Mouse (Mus musculus): ENCODE data around the gene Sh3bp1. TPM values are rescaled to one million over a fixed set of nuclear protein-coding genes. Genes with fewer than 3 reads are reported as not detected.
A peak's percentile ranks its signal among the peaks of the same experiment; 100 is the strongest.

Sh3bp1 gene
- 10 to 100 TPM; 16.1 to 16.8 TPM for total RNA-seq (2021)
- long read RNA-seq, experiment 1, partial matches to known transcripts = 1 of 7 reads
- long read RNA-seq, experiment 1, other reads (novel, unspliced or antisense) = 2 of 7 reads
- long read RNA-seq, experiment 2, partial matches to known transcripts = 3 of 8 reads
- long read RNA-seq, experiment 2, other reads (novel, unspliced or antisense) = 3 of 8 reads

GRCm38 (mm10) chr15:78899740-78900584 is at the start of gene Sh3bp1:
Gene Sh3bp1, plus strand, starts transcription at chr15:78899768.
- no peak for DNase-seq (ENCODE audit: low spot score in 2 of 2)

- no peak for DNase-seq (ENCODE audit: low spot score in 2 of 2)
Observed at GRCm38 (mm10) chr15:78850059-78850824, 49.3 kb upstream of the Sh3bp1 start.

- no peak for DNase-seq (ENCODE audit: low spot score in 2 of 2)
Observed at GRCm38 (mm10) chr15:78850944-78851343, 48.6 kb upstream of the Sh3bp1 start.

- DNase-seq (ENCODE audit: low spot score in 2 of 2) = peak; percentile 84 to 92
Observed at GRCm38 (mm10) chr15:78851505-78852153, 47.9 kb upstream of the Sh3bp1 start.

GRCm38 (mm10) chr15:78855303-78855965 is 44.1 kb upstream of the Sh3bp1 start, which contains the start of gene Lgals2:
Gene Lgals2, minus strand, starts transcription at chr15:78855529.
- no peak for DNase-seq (ENCODE audit: low spot score in 2 of 2)

GRCm38 (mm10) chr15:78857009-78857408 is 42.6 kb upstream of the Sh3bp1 start:
- DNase-seq (ENCODE audit: low spot score in 2 of 2) = peak; percentile 48 to 75

GRCm38 (mm10) chr15:78859311-78859710 is 40.3 kb upstream of the Sh3bp1 start:
- DNase-seq (ENCODE audit: low spot score in 2 of 2) = no peak

- DNase-seq (ENCODE audit: low spot score in 2 of 2) = no peak
Observed at GRCm38 (mm10) chr15:78859714-78860113, 39.9 kb upstream of the Sh3bp1 start.

- no peak for DNase-seq (ENCODE audit: low spot score in 2 of 2)
Observed at GRCm38 (mm10) chr15:78862280-78862679, 37.3 kb upstream of the Sh3bp1 start.

- no peak for DNase-seq (ENCODE audit: low spot score in 2 of 2)
Observed at GRCm38 (mm10) chr15:78863154-78863553, 36.4 kb upstream of the Sh3bp1 start.

GRCm38 (mm10) chr15:78863852-78864253 is 35.7 kb upstream of the Sh3bp1 start:
- DNase-seq (ENCODE audit: low spot score in 2 of 2) = no peak

- DNase-seq (ENCODE audit: low spot score in 2 of 2) = peak in 1 of 2 experiments; percentile 53
Observed at GRCm38 (mm10) chr15:78868398-78868797, 31.2 kb upstream of the Sh3bp1 start.

GRCm38 (mm10) chr15:78868826-78869233 is 30.7 kb upstream of the Sh3bp1 start:
- DNase-seq (ENCODE audit: low spot score in 2 of 2) = no peak

- no peak for DNase-seq (ENCODE audit: low spot score in 2 of 2)
Observed at GRCm38 (mm10) chr15:78869775-78870174, 29.8 kb upstream of the Sh3bp1 start.

- no peak for DNase-seq (ENCODE audit: low spot score in 2 of 2)
Observed at GRCm38 (mm10) chr15:78872021-78872608, 27.5 kb upstream of the Sh3bp1 start.

GRCm38 (mm10) chr15:78873803-78874435 is 25.6 kb upstream of the Sh3bp1 start:
- DNase-seq (ENCODE audit: low spot score in 2 of 2) = no peak

- DNase-seq (ENCODE audit: low spot score in 2 of 2) = no peak
Observed at GRCm38 (mm10) chr15:78874989-78875388, 24.6 kb upstream of the Sh3bp1 start.

GRCm38 (mm10) chr15:78875537-78875936 is 24.0 kb upstream of the Sh3bp1 start:
- no peak for DNase-seq (ENCODE audit: low spot score in 2 of 2)

GRCm38 (mm10) chr15:78876258-78876696 is 23.3 kb upstream of the Sh3bp1 start:
- peak; percentile 77 to 79 for DNase-seq (ENCODE audit: low spot score in 2 of 2)

Data from layer of hippocampus, postnatal 14 days (tissue).